ENCODE assay signal across 8 mouse cellular contexts in the genomic region with DNA sequence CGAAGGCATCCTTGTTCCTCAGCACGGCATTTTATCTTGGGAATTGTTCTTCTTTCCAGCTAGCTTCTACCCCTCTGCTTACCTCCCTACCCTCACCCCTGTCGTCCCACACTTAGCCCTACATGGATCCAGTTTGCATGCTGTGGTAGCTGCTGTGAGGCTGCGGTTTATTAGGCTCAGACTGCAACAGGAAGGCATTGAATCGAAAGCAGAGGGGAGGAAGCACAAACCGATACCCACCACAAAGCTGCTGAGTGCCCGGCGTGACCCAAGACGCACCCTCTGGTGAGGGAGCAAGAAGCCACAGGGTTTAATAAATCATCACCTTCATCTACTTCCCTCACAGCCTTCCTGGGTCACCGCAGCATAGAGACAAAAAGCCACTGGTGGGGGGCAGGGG. TPM values are rescaled to one million over a fixed set of nuclear protein-coding genes. Genes with fewer than 3 reads are reported as not detected.
A peak's percentile ranks its signal among the peaks of the same experiment; 100 is the strongest.
DNase-seq lines count a peak whose midpoint lies in the region; ATAC-seq lines count a peak whose summit lies in the region.

No protein-coding gene starts in this region.

- no peaks in the 10 kb centered on the region for H3K27me3 ChIP-seq in embryonic facial prominence, embryonic 12.5 days
- peaks cover 3% of the 10 kb centered on the region; the same call in 1 of the 2 replicates for H3K27me3 ChIP-seq in limb, embryonic 11.5 days (ENCODE audit: control insufficient read depth, insufficient read depth, low read length)
- H3K27me3 ChIP-seq in midbrain, embryonic 14.5 days (ENCODE audit: control insufficient read depth, insufficient read depth, low read length): peaks cover 10% of the 10 kb centered on the region; the same call in 1 of the 2 replicates

- peaks cover 40% of the 10 kb centered on the region for H3K4me1 ChIP-seq in embryonic facial prominence, embryonic 12.5 days
- peaks cover 27% of the 10 kb centered on the region for H3K4me1 ChIP-seq in limb, embryonic 11.5 days (ENCODE audit: control insufficient read depth, insufficient read depth, low read length)
- H3K4me1 ChIP-seq in midbrain, embryonic 14.5 days (ENCODE audit: control insufficient read depth, insufficient read depth, low read length): peaks cover 9% of the 10 kb centered on the region

- peak overlapping the region; percentile 18 for H3K4me2 ChIP-seq in embryonic facial prominence, embryonic 12.5 days (replicated peaks)
- peak overlapping the region; percentile 29 for H3K4me2 ChIP-seq in limb, embryonic 11.5 days (ENCODE audit: low read depth, severe bottlenecking)
- H3K4me2 ChIP-seq in midbrain, embryonic 14.5 days (ENCODE audit: low read length): no peak overlapping the region; the same call in 1 of the 2 replicates

- no peak overlapping the region for H3K27ac ChIP-seq in embryonic facial prominence, embryonic 12.5 days
- H3K27ac ChIP-seq in limb, embryonic 11.5 days (replicated peaks; ENCODE audit: low read depth, low read length): no peak overlapping the region
- no peak overlapping the region for H3K27ac ChIP-seq in midbrain, embryonic 14.5 days (replicated peaks; ENCODE audit: low read depth, low read length)

- H3K9me3 ChIP-seq in embryonic facial prominence, embryonic 12.5 days: no peaks in the 10 kb centered on the region
- no peaks in the 10 kb centered on the region for H3K9me3 ChIP-seq in limb, embryonic 11.5 days (ENCODE audit: control insufficient read depth, low read length)
- no peaks in the 10 kb centered on the region for H3K9me3 ChIP-seq in midbrain, embryonic 14.5 days (ENCODE audit: control insufficient read depth, low read length)

- ATAC-seq in embryonic facial prominence, embryonic 12.5 days (ENCODE audit: insufficient number of reproducible peaks, insufficient read depth, low FRiP score, low TSS enrichment): no peak
- no peak for ATAC-seq in limb, embryonic 11.5 days (ENCODE audit: insufficient number of reproducible peaks, low FRiP score, low TSS enrichment, low read depth)
- ATAC-seq in midbrain, embryonic 14.5 days (ENCODE audit: low FRiP score, low TSS enrichment): no peak

- H3K4me3 ChIP-seq in embryonic facial prominence, embryonic 12.5 days: no peak overlapping the region
- H3K4me3 ChIP-seq in limb, embryonic 11.5 days (ENCODE audit: low read depth, low read length): no peak overlapping the region
- no peak overlapping the region for H3K4me3 ChIP-seq in midbrain, embryonic 14.5 days (replicated peaks; ENCODE audit: low read depth, low read length)

- H3K36me3 ChIP-seq in embryonic facial prominence, embryonic 12.5 days: no peaks in the 10 kb centered on the region
- no peaks in the 10 kb centered on the region for H3K36me3 ChIP-seq in limb, embryonic 11.5 days (ENCODE audit: control insufficient read depth, insufficient read depth, low read length)
- H3K36me3 ChIP-seq in midbrain, embryonic 14.5 days (ENCODE audit: control insufficient read depth, insufficient read depth, low read length): no peaks in the 10 kb centered on the region

- no peak overlapping the region for H3K9ac ChIP-seq in embryonic facial prominence, embryonic 12.5 days
- H3K9ac ChIP-seq in limb, embryonic 11.5 days (ENCODE audit: low read length): peak overlapping the region; percentile 30; the same call in 1 of the 2 replicates
- no peak overlapping the region for H3K9ac ChIP-seq in midbrain, embryonic 14.5 days (replicated peaks; ENCODE audit: low read length)

- WGBS in embryonic facial prominence, embryonic 12.5 days: 15% methylated on average over 10 of the region's 10 CpGs
- WGBS in limb, embryonic 11.5 days: 4% methylated on average over 10 of the region's 10 CpGs
- 28% methylated on average over 10 of the region's 10 CpGs for WGBS in midbrain, embryonic 14.5 days

- peak; percentile 29 to 68 for DNase-seq in heart, adult 9 months (ENCODE audit: low spot score in 2 of 2)
- DNase-seq in heart, adult 8-10 months (ENCODE audit: low spot score): no peak
- DNase-seq in limb, embryonic 11.5 days (ENCODE audit: low spot score): peak; percentile 52
- peak; percentile 15 for DNase-seq in midbrain, embryonic 14.5 days
- peak; percentile 35 for DNase-seq in thymus, postnatal 25 days
- no peak for DNase-seq in ovary, postnatal 14 days (ENCODE audit: low spot score)
- no peak for DNase-seq in urinary bladder, postnatal 25 days (ENCODE audit: low spot score)

RNA-seq across cellular contexts. Expression of a gene that starts 31.1 kb away (rescaled TPM):
- 10 to 100 TPM; 43.2 to 56.8 (median 53.3) TPM for total RNA-seq in heart, adult 8-10 months (2022)
- 128 and 129 TPM in 2 replicates for polyA plus RNA-seq in embryonic facial prominence, embryonic 12.5 days (2016; fragmentation: Nextera tagmentation; extraction: Ambion mirVana)
- polyA plus RNA-seq in limb, embryonic 11.5 days (2014; fragmentation: Nextera tagmentation; extraction: Ambion mirVana): 153 TPM in 2 replicates
- polyA plus RNA-seq in midbrain, embryonic 14.5 days (2014; fragmentation: Nextera tagmentation; extraction: Ambion mirVana): 99.3 and 114 TPM in 2 replicates

RNA-seq across cellular contexts. Expression of a gene that starts 43.6 kb away (rescaled TPM):
- 1,000 to 10,000 TPM; 1,836 to 2,320 (median 2,004) TPM for total RNA-seq in heart, adult 8-10 months (2022)
- polyA plus RNA-seq in embryonic facial prominence, embryonic 12.5 days (2016; fragmentation: Nextera tagmentation; extraction: Ambion mirVana): 32.4 and 34.9 TPM in 2 replicates
- polyA plus RNA-seq in limb, embryonic 11.5 days (2014; fragmentation: Nextera tagmentation; extraction: Ambion mirVana): 23.3 and 29.2 TPM in 2 replicates
- polyA plus RNA-seq in midbrain, embryonic 14.5 days (2014; fragmentation: Nextera tagmentation; extraction: Ambion mirVana): 63.3 and 76.3 TPM in 2 replicates

Comparison
In these comparisons a context has a peak if more than half of its experiments do, and no peak if none do; other contexts are left out.
1. DNase-seq: peak in heart, adult 9 months (2 of 2), limb, embryonic 11.5 days (single experiment), midbrain, embryonic 14.5 days (single experiment) and thymus, postnatal 25 days (single experiment); none in heart, adult 8-10 months (single experiment), ovary, postnatal 14 days (single experiment) and urinary bladder, postnatal 25 days (single experiment).